Mouse (Mus musculus) liver, adult 2 months (tissue): ENCODE data around the gene Setd1a.

Experiments used
- CTCF ChIP-seq: fragments of 200-500 bp; IDR thresholded peaks from 2 replicates; pipeline ENCODE4 v1.5.1; 2011; ENCODE audit warnings: low read depth, low read length, control low read depth
- POLR2A ChIP-seq: fragments of 200-500 bp; IDR thresholded peaks from 2 replicates; pipeline ENCODE4 v1.6.1; 2011; ENCODE audit warnings: low read length, control low read depth; ENCODE audit not compliant: insufficient read depth; ENCODE audit errors: extremely low read depth

DNA sequence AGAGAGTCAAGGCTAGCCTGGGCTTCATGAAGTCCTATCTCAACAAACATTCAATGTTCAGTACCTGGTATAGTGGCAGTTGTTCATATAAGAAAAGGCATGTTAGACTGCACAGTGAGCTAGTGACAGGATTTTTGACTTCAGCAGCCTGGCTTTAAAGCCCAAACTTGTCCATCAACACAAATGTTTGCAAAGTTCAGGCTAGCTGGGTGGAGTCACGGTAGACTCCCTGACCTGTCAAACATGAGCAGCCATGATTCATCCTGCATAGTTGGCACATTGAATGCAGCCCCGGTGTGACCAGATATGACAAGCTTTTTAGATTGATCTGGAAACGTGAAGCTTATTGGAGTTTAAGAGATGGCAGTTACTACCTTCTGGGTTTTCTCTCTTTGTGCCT is 4.4 kb upstream of the Setd1a start:
- no peak for TF ChIP-seq CTCF
- TF ChIP-seq POLR2A: no peak
